Mouse (Mus musculus): ENCODE results near the gene St6gal1.

The St6gal1 gene

GRCm38 (mm10) chr16:23305830-23306623 lies 81.5 kb downstream of the St6gal1 start:
- no peak for DNase-seq

GRCm38 (mm10) chr16:23307142-23307968 lies 82.8 kb downstream of the St6gal1 start:
- no peak for DNase-seq

- no peak for DNase-seq
Observed at GRCm38 (mm10) chr16:23308012-23308554, 83.5 kb downstream of the St6gal1 start.

- no peak for DNase-seq
Observed at GRCm38 (mm10) chr16:23309080-23309479, 84.5 kb downstream of the St6gal1 start.

GRCm38 (mm10) chr16:23312604-23313003 lies 88.1 kb downstream of the St6gal1 start:
- DNase-seq: no peak

- no peak for DNase-seq
Observed at GRCm38 (mm10) chr16:23314790-23315189, 90.2 kb downstream of the St6gal1 start.

GRCm38 (mm10) chr16:23317411-23318047 lies 93.0 kb downstream of the St6gal1 start:
- DNase-seq: no peak

- DNase-seq: no peak
Observed at GRCm38 (mm10) chr16:23320025-23320424, 95.5 kb downstream of the St6gal1 start.

- no peak for DNase-seq
Observed at GRCm38 (mm10) chr16:23320579-23320978, 96.0 kb downstream of the St6gal1 start.

- no peak for DNase-seq
Observed at GRCm38 (mm10) chr16:23322453-23322852, 97.9 kb downstream of the St6gal1 start.

GRCm38 (mm10) chr16:23323915-23324314 lies 99.4 kb downstream of the St6gal1 start:
- DNase-seq: no peak

- DNase-seq: no peak
Observed at GRCm38 (mm10) chr16:23324867-23325650, 100.5 kb downstream of the St6gal1 start.

- DNase-seq: no peak
Observed at GRCm38 (mm10) chr16:23326664-23327063, 102.1 kb downstream of the St6gal1 start.

GRCm38 (mm10) chr16:23327266-23327665 lies 102.7 kb downstream of the St6gal1 start:
- no peak for DNase-seq

- no peak for DNase-seq
Observed at GRCm38 (mm10) chr16:23328201-23328600, 103.7 kb downstream of the St6gal1 start.

- DNase-seq: no peak
Observed at GRCm38 (mm10) chr16:23332136-23332535, 107.6 kb downstream of the St6gal1 start.

GRCm38 (mm10) chr16:23332686-23333085 lies 108.1 kb downstream of the St6gal1 start:
- DNase-seq: no peak

- DNase-seq: no peak
Observed at GRCm38 (mm10) chr16:23333875-23334551, 109.5 kb downstream of the St6gal1 start.

- no peak for DNase-seq
Observed at GRCm38 (mm10) chr16:23337317-23337716, 112.8 kb downstream of the St6gal1 start.

- no peak for DNase-seq
Observed at GRCm38 (mm10) chr16:23341254-23341653, 116.7 kb downstream of the St6gal1 start.

- DNase-seq: no peak
Observed at GRCm38 (mm10) chr16:23350802-23351201, 126.3 kb downstream of the St6gal1 start.

- no peak for DNase-seq
Observed at GRCm38 (mm10) chr16:23361031-23361430, 136.5 kb downstream of the St6gal1 start.
